Mouse (Mus musculus) spleen, postnatal 10 days (tissue): ENCODE measurements around the gene Mycl.
"Not testable (repeated sequence)": the region's sequence is repeated elsewhere in the genome, so short reads cannot be mapped to it uniquely, and the experiment has no call there.

Experiments
- DNase-seq, 2 experiments: peaks; one replicate each; pipeline ENCODE4 v3.0.0; 2021 to 2022; ENCODE audit warnings: low spot score in 2 of 2

The Mycl gene

GRCm38 (mm10) chr4:122981238-122981637 lies 14.2 kb upstream of the Mycl start:
- DNase-seq, result no peak

GRCm38 (mm10) chr4:122981930-122982329 lies 13.5 kb upstream of the Mycl start:
- no peak for DNase-seq

GRCm38 (mm10) chr4:122982537-122982936 lies 12.9 kb upstream of the Mycl start:
- no peak for DNase-seq

GRCm38 (mm10) chr4:122983486-122984261 lies 11.8 kb upstream of the Mycl start:
- peak in 1 of 2 experiments; percentile 23 for DNase-seq

GRCm38 (mm10) chr4:122985110-122985509 lies 10.3 kb upstream of the Mycl start:
- peak in 1 of 2 experiments; percentile 45 for DNase-seq

GRCm38 (mm10) chr4:122987421-122987820 lies 8.0 kb upstream of the Mycl start:
- DNase-seq, result no peak

GRCm38 (mm10) chr4:122988004-122988403 lies 7.4 kb upstream of the Mycl start:
- DNase-seq, result not testable (repeated sequence)

GRCm38 (mm10) chr4:122991177-122991576 lies 4.3 kb upstream of the Mycl start:
- DNase-seq, result no peak

- no peak for DNase-seq
These were observed 3.2 kb upstream of the Mycl start for GRCm38 (mm10) chr4:122992276-122992675.

- DNase-seq, result peak; percentile 26 to 52
These were observed 767 bp downstream of the Mycl start for GRCm38 (mm10) chr4:122996221-122996617.

GRCm38 (mm10) chr4:122996618-122997381 lies 1.3 kb downstream of the Mycl start:
- peak; percentile 34 to 46 for DNase-seq

GRCm38 (mm10) chr4:122998537-122999262 lies 3.2 kb downstream of the Mycl start:
- no peak for DNase-seq

GRCm38 (mm10) chr4:122999263-122999691 lies 3.8 kb downstream of the Mycl start:
- DNase-seq, result no peak

GRCm38 (mm10) chr4:123000130-123000529 lies 4.7 kb downstream of the Mycl start:
- DNase-seq, result no peak

- DNase-seq, result no peak
These were observed 5.3 kb downstream of the Mycl start for GRCm38 (mm10) chr4:123000617-123001342.

GRCm38 (mm10) chr4:123005054-123005966 lies 9.9 kb downstream of the Mycl start:
- DNase-seq, result no peak

GRCm38 (mm10) chr4:123012501-123012900 lies 17.0 kb downstream of the Mycl start:
- not testable (repeated sequence) for DNase-seq

- no peak for DNase-seq
These were observed 18.0 kb downstream of the Mycl start for GRCm38 (mm10) chr4:123013346-123013945.

GRCm38 (mm10) chr4:123013949-123014406 lies 18.5 kb downstream of the Mycl start:
- DNase-seq, result no peak
